Mouse (Mus musculus): ENCODE results near the gene Acox1. TPM values are rescaled to one million over a fixed set of nuclear protein-coding genes. Genes with fewer than 3 reads are reported as not detected.

The Acox1 gene
- polyA plus RNA-seq, 1 experiment from 2014 or later: 31.4 TPM

- ATAC-seq (replicated peaks; ENCODE audit: insufficient number of reproducible peaks, insufficient read depth, low FRiP score, low read depth): peak; percentile 96
- H3K27ac ChIP-seq: peak within 1 kb of the TSS; percentile 79
- H3K4me1 ChIP-seq (replicated peaks): peaks cover 11% of the 10 kb centered on the region
- H3K36me3 ChIP-seq: peaks cover 29% of the 10 kb centered on the region
- under 1% methylated on average over 60 of the region's 60 CpGs for WGBS
- H3K9me3 ChIP-seq (replicated peaks): no peaks in the 10 kb centered on the region
- peak within 1 kb of the TSS; percentile 83 for H3K9ac ChIP-seq
- H3K4me2 ChIP-seq: peak within 1 kb of the TSS; percentile 71
- H3K27me3 ChIP-seq: no peaks in the 10 kb centered on the region
- peak within 1 kb of the TSS; percentile 93 for H3K4me3 ChIP-seq
These were observed 60.2 kb downstream of the Acox1 start, which contains the start of gene Mrpl38 for GRCm38 (mm10) chr11:116138468-116139138. TSS of gene Mrpl38 (minus strand) at chr11:116138868.

- Histone ChIP-seq H3K4me2 (peak overlapping the region; percentile 71), H3K27ac (peak overlapping the region; percentile 79), H3K4me1 (replicated peaks) (peaks cover 11% of the 10 kb centered on the region), H3K27me3 (no peaks in the 10 kb centered on the region), H3K4me3 (peak overlapping the region; percentile 93), H3K9me3 (replicated peaks) (no peaks in the 10 kb centered on the region), H3K9ac (peak overlapping the region; percentile 83), H3K36me3 (peaks cover 30% of the 10 kb centered on the region)
- WGBS: 1% methylated on average over 20 of the region's 20 CpGs
- no peak for ATAC-seq (replicated peaks; ENCODE audit: insufficient number of reproducible peaks, insufficient read depth, low FRiP score, low read depth)
These were observed 60.8 kb downstream of the Acox1 start for GRCm38 (mm10) chr11:116138096-116138467.

- Histone ChIP-seq H3K4me2 (no peak overlapping the region), H3K36me3 (peaks cover 36% of the 10 kb centered on the region; the same call in 1 of the 2 replicates), H3K9me3 (replicated peaks) (no peaks in the 10 kb centered on the region), H3K9ac (no peak overlapping the region), H3K27ac (no peak overlapping the region), H3K4me3 (no peak overlapping the region), H3K27me3 (no peaks in the 10 kb centered on the region), H3K4me1 (replicated peaks) (peaks cover 41% of the 10 kb centered on the region)
- 76% methylated on average over 10 of the region's 10 CpGs for WGBS
- no peak for ATAC-seq (replicated peaks; ENCODE audit: insufficient number of reproducible peaks, insufficient read depth, low FRiP score, low read depth)
These were observed 64.7 kb downstream of the Acox1 start for GRCm38 (mm10) chr11:116134171-116134570.

GRCm38 (mm10) chr11:116133497-116133896 lies 65.3 kb downstream of the Acox1 start:
- Histone ChIP-seq H3K27ac (no peak overlapping the region), H3K4me2 (no peak overlapping the region), H3K36me3 (peaks cover 36% of the 10 kb centered on the region; the same call in 1 of the 2 replicates), H3K27me3 (no peaks in the 10 kb centered on the region), H3K9me3 (replicated peaks) (no peaks in the 10 kb centered on the region), H3K4me1 (replicated peaks) (peaks cover 40% of the 10 kb centered on the region), H3K4me3 (no peak overlapping the region), H3K9ac (no peak overlapping the region)
- no peak for ATAC-seq (replicated peaks; ENCODE audit: insufficient number of reproducible peaks, insufficient read depth, low FRiP score, low read depth)
- 73% methylated on average over 5 of the region's 5 CpGs for WGBS

- Histone ChIP-seq H3K9me3 (replicated peaks) (no peaks in the 10 kb centered on the region), H3K4me2 (no peak overlapping the region)
- WGBS: 78% methylated on average over 16 of the region's 16 CpGs
These were observed 66.2 kb downstream of the Acox1 start for GRCm38 (mm10) chr11:116132366-116133333.

GRCm38 (mm10) chr11:116131349-116132170 lies 67.3 kb downstream of the Acox1 start:
- peak overlapping the region; percentile 79 for H3K4me2 ChIP-seq
- peaks cover 47% of the 10 kb centered on the region for H3K4me1 ChIP-seq (replicated peaks)
- H3K27me3 ChIP-seq: no peaks in the 10 kb centered on the region
- no peaks in the 10 kb centered on the region for H3K9me3 ChIP-seq (replicated peaks)
- no peak for ATAC-seq (replicated peaks; ENCODE audit: insufficient number of reproducible peaks, insufficient read depth, low FRiP score, low read depth)
- H3K4me3 ChIP-seq: peak overlapping the region; percentile 78
- H3K9ac ChIP-seq: peak overlapping the region; percentile 86
- H3K27ac ChIP-seq: peak overlapping the region; percentile 97
- peaks cover 33% of the 10 kb centered on the region; the same call in 1 of the 2 replicates for H3K36me3 ChIP-seq
- 76% methylated on average over 15 of the region's 15 CpGs for WGBS

More at GRCm38 (mm10) chr11:116132366-116133333, 66.2 kb downstream of the Acox1 start:
- H3K4me3 ChIP-seq: no peak overlapping the region
- peaks cover 36% of the 10 kb centered on the region; the same call in 1 of the 2 replicates for H3K36me3 ChIP-seq
- H3K27ac ChIP-seq: peak overlapping the region; percentile 24; the same call in 1 of the 2 replicates
- no peak overlapping the region for H3K9ac ChIP-seq
- peaks cover 41% of the 10 kb centered on the region for H3K4me1 ChIP-seq (replicated peaks)
- no peak for ATAC-seq (replicated peaks; ENCODE audit: insufficient number of reproducible peaks, insufficient read depth, low FRiP score, low read depth)
- no peaks in the 10 kb centered on the region for H3K27me3 ChIP-seq

- Histone ChIP-seq H3K27ac (peak within 1 kb of the TSS; percentile 97), H3K9ac (peak within 1 kb of the TSS; percentile 86), H3K36me3 (peaks cover 42% of the 10 kb centered on the region), H3K9me3 (replicated peaks) (no peaks in the 10 kb centered on the region), H3K27me3 (no peaks in the 10 kb centered on the region), H3K4me3 (peak within 1 kb of the TSS; percentile 78), H3K4me2 (peak within 1 kb of the TSS; percentile 79), H3K4me1 (replicated peaks) (peaks cover 47% of the 10 kb centered on the region)
- ATAC-seq (replicated peaks; ENCODE audit: insufficient number of reproducible peaks, insufficient read depth, low FRiP score, low read depth): peak; percentile 80
- WGBS: under 1% methylated on average over 69 of the region's 69 CpGs
These were observed 68.2 kb downstream of the Acox1 start, which contains the start of gene Trim65 for GRCm38 (mm10) chr11:116130488-116131205. TSS of gene Trim65 (minus strand) at chr11:116131128.

GRCm38 (mm10) chr11:116129993-116130487 lies 68.8 kb downstream of the Acox1 start:
- H3K36me3 ChIP-seq: peaks cover 45% of the 10 kb centered on the region
- peak overlapping the region; percentile 78 for H3K4me3 ChIP-seq
- peak overlapping the region; percentile 79 for H3K4me2 ChIP-seq
- H3K27me3 ChIP-seq: no peaks in the 10 kb centered on the region
- peak overlapping the region; percentile 97 for H3K27ac ChIP-seq
- ATAC-seq (replicated peaks; ENCODE audit: insufficient number of reproducible peaks, insufficient read depth, low FRiP score, low read depth): no peak
- no peaks in the 10 kb centered on the region for H3K9me3 ChIP-seq (replicated peaks)
- peak overlapping the region; percentile 86 for H3K9ac ChIP-seq
- peaks cover 47% of the 10 kb centered on the region for H3K4me1 ChIP-seq (replicated peaks)
- WGBS: 40% methylated on average over 8 of the region's 8 CpGs

- Histone ChIP-seq H3K9me3 (replicated peaks) (no peaks in the 10 kb centered on the region), H3K4me1 (replicated peaks) (peaks cover 47% of the 10 kb centered on the region), H3K4me3 (no peak overlapping the region), H3K27me3 (no peaks in the 10 kb centered on the region), H3K36me3 (peaks cover 38% of the 10 kb centered on the region), H3K4me2 (peak overlapping the region; percentile 79; the same call in 1 of the 2 replicates), H3K27ac (no peak overlapping the region), H3K9ac (no peak overlapping the region)
- ATAC-seq (replicated peaks; ENCODE audit: insufficient number of reproducible peaks, insufficient read depth, low FRiP score, low read depth): no peak
- 75% methylated on average over 9 of the region's 9 CpGs for WGBS
These were observed 69.6 kb downstream of the Acox1 start for GRCm38 (mm10) chr11:116129091-116129790.
